Mouse (Mus musculus) embryo, embryonic 11 days (tissue): ENCODE results near the gene Atxn2l.
A peak's percentile ranks its signal among the peaks of the same experiment; 100 is the strongest.

Experiments
- DNase-seq: peaks from one replicate; pipeline ENCODE4 v3.0.0-alpha.2; 2015

Gene Atxn2l

GRCm38 (mm10) chr7:126503273-126503878 lies at the start of gene Atxn2l:
Gene Atxn2l (minus strand): TSS chr7:126503437.
- peak; percentile 100 for DNase-seq

- no peak for DNase-seq
Observed at GRCm38 (mm10) chr7:126545631-126546030, 42.4 kb upstream of the Atxn2l start.

GRCm38 (mm10) chr7:126541661-126542060 lies 38.4 kb upstream of the Atxn2l start:
- DNase-seq: no peak

DNA sequence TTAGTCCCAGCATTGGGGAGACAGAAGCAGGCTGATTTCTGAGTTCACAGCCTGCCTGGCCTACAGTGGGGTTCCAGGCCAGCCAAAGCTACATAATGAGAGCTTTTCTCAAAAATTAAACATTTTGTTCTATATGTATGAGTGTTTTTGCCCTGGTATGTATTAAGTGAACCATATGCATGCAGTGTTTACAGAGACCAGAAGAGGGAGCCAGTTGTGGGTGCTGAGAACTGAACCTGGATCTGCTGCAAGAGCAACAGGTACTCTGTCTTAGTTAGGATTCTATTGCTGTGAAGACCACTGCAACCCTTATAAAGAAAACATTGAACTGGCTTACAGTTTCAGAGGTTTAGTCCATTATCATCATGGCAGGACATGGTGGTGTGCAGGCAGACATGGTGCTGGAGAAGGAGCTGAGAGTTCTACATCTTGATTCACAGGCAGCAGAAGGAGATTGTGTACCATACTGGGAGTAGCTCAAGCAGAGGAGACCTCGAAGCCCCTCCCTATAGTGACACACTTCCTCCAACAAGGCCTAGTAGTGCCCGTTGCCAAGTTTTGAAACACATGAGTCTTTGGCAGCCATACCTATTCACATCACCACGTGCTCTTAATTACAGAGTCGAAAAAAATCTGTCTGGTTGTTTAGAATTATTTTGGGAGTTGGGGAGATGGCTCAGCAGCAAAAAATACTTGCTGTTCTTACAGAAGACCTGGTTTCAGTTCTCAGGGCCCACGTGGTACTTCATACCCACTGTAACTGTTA lies 34.8 kb upstream of the Atxn2l start:
- peak; percentile 47 for DNase-seq

DNA sequence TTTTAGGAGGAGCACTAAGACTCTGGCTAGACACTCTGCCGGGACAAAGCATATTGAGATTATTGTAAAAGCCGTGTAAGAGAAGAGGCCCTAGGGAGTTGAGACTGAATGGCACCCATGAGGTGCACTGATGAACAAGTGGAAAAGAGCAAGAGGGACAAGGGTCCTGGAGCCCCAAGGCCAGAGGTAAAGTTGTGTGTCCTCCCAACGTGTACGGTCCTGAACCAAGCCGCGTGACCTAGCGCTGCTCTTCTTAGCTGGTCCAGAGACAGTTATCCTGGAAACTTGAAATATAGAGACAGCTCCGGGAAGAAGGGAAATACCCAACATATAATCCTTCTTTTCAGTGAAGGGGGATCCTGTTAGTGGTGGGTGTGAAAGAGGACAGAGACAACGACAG lies 33.2 kb upstream of the Atxn2l start:
- DNase-seq: peak; percentile 5

DNA sequence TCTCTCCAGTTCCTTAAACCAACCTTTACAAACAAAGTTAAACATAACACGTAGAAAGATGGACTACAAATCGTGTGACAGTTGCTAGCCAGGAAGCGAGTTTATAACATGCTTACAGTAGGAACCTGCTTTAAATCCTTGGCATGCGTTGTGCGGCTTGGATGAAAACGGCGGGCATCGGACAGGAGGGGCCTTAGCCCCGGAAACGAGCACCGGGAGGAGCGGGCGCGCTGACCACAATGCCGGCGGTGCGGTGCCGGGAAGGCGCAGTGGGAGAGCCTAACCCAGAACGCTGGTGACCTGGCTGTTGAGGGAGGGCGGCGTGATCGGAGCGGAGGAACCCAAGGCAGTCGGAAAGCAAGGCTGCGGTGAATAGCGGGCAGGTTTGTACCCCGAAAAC lies 32.5 kb upstream of the Atxn2l start:
- peak; percentile 60 for DNase-seq

DNA sequence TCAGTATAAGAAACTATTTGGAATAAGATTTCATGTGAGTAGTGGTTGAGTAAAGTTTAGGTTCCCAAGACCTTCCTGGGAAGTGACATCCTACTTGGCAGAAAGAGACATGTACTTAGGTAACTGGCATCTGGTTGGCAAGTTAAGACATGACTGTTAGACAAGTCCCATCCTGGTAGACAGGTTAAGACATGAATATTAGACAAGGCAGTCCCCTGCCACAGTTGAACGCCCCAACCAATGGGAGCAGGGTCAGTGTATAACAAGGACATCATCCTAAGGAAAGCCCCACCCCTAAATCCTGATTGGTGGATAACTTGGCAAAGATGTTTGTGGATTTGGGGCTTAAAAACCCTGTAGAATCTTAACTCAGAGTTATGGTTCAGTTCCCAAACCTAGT lies 30.2 kb upstream of the Atxn2l start:
- DNase-seq: no peak

DNA sequence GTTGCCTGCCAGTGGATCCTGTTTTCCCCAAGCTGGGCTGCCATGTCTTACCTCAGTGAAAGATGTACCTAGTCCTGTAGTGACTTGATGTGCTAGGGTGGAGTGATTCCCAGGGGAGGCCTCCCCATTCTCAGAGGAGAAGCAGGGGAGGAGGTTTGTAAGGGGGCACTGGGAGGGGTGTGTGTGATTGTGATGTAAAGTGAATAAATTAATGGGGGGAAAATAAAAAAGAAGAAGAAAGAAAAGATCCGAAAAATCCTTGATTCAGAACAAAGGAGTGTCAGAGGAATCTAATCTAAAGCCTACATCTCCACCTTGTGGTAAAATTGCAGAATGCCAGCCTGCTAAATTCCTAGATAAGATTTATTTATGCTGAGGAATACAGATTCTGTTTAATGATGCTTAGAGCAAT lies 24.9 kb upstream of the Atxn2l start:
- peak; percentile 77 for DNase-seq

DNA sequence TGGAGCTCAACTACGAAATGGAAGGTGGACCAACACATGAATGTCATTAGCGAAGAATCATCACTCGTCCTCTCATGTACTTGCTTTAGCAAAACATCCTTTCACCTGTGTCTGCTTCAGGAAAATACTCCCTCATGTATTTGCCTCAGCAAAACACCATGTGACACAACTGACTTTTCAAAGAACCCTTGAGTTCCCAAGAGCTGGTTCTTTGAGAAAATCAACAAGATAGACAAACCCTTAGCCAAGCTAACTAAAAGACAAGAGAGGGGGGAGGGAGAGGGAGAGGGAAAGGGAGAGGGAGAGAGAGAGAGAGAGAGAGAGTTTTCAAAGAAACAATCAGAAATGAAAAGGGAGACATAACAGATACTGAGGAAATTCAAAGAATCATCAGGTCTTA lies 20.1 kb upstream of the Atxn2l start:
- DNase-seq: no peak

DNA sequence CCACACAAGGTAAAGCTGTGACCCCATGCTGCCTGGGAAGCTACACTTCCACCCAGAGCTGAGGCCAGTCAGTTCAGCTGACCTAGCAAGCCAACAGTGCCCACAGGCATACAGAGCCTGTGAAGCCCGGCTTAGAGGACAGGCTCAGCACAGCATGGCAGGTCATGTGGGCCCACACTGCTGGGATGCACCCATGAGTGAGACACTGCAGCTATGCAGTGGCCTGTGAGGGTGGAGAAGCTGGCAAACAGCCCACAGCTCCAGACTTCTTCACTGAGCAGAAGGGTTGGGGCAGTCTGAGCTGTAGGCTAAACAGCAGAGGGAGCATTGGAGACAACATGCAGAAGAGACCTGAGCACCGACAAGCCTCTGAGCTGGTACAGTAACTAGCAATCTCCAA lies 16.3 kb upstream of the Atxn2l start:
- no peak for DNase-seq

DNA sequence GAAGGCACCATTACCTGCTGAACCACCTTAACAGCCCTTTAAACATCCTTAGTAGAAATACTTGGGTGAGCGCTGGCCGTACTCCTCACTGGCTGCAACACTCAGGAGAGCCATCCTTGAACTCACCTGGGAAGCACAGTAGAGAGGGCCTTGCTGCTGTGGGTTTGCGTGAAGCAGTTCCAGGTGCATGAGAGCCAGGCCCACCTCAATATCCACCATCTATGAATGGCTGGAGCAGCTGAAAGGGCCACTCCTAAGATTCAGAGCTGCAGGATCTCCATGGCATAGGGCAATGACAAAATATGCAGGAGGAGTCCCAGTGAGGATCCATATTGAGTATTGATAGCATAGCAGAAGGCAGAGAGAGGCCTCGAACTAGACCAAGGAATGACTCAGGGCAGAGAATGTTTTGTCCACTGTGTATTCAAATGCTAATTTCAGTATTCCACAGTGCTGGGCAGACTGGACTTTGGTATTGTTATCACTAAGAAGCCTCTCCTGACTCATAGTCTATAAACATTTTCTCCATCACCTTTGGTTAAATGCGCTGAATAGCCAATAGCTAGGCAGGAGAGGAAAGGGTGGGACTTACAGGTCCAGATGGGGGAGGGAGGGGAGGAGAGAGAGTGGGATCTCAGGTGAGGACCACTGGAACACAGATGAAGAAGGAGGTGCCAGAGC lies 15.2 kb upstream of the Atxn2l start:
- DNase-seq: no peak

DNA sequence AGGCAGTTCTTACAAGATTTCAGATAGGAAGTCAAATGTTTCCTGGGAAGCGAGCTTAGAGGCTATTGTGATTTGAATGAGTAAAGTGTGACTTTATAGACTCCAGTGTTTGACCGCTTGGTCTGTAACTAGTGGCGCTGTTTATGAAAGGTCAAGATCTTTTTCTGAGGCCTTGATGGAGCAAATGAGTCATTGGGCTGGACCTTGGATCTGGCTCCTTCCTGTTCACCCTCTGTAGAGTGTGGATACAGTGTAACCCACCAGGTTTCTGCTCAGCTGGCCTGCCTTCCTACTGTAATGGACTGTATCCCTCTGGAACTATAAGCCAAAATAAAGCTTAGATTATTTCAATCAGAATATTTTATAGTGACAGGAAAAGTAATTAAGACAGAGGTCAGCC lies 8.1 kb upstream of the Atxn2l start:
- DNase-seq: no peak

DNA sequence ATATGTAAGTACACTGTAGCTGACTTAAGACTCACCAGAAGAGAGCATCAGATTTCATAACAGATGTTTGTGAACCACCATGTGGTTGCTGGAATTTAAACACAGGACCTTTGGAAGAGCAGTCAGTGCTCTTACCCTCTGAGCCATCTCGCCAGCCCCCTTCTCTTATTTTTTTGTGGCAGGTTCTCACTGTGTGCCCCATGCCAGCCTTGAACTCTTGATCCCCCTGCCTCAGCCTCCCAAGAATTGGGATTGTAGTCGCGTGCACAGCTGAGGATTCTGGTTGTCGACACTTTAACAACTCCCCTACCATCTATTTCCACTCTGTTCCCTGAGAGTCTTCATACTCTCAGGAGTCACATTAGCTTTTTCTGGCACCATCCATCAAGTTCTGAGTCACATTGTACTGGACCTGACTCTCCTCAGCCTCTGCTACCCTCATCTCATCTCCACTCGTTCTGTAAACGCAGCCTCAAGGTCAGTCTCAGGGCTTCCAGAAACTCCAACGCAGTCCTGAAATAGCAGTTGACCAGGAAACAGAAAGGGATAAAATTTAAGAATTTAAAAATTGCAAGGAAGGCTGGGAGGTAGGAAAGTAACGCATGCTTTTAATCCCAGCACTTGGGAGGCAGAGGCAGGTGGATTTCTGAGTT lies 4.0 kb upstream of the Atxn2l start:
- DNase-seq: no peak

DNA sequence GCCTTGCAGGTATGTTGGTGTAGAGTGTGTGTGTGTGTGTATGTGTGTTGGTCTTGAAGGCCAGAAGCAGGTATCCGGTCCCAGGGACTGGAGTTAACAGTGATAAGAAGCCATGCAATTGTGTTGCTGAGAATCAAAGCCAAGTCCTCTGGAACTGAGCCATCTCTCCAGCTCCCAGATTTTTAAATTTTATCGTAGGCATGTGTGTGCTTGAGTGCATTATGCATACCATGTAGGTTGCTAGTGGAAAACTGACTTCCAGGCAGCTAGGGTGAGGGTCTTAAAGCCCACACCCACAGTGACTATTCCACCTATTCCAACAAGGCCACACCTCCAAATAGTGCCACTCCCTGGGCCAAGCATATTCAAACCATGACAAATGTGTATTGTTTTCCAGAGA lies 1.7 kb upstream of the Atxn2l start:
- DNase-seq: no peak

DNA sequence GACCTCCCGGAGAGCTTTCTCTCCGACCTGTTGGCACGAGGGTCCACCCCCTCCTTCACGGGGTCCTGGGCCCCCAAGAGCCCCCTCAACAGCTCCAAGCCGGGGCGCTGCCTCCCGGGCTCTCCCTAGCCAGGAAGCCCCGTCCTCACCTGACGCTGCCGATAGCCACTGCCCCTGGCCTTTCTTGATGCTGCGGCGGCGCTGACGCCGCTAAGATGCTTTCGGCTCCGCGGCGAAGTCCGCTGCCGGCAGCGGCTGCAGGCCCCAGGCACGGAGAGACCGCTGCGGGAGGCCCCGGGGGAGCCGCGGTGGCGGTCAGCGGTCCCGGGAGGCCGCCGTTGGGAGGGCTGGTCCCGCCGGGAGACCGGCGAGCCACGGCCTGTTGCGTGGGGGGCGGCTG lies 486 bp downstream of the Atxn2l start:
- no peak for DNase-seq

GRCm38 (mm10) chr7:126502023-126502741 lies 1.1 kb downstream of the Atxn2l start:
- DNase-seq: peak; percentile 97

GRCm38 (mm10) chr7:126501684-126502022 lies 1.6 kb downstream of the Atxn2l start:
- no peak for DNase-seq

DNA sequence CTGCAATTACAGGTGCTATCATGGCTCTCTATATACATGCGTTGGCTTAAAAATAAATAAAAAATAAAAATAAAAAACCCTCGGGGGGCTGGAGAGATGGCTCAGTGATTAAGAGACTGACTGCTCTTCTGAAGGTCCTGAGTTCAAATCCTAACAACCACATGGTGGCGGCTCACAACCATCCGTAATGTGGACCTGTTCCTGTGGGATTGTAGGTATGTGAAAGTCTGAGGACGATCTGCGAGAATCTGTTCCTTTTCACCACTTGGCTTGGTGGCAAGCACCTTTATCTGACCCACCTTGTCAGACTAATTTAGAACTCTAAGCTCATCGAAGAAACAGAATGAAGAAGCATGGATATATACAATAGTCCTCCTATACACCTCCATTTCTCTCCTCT lies 3.8 kb downstream of the Atxn2l start:
- no peak for DNase-seq

- no peak for DNase-seq
Observed at GRCm38 (mm10) chr7:126497966-126498365, 5.3 kb downstream of the Atxn2l start.

- DNase-seq: no peak
Observed at GRCm38 (mm10) chr7:126496475-126496874, 6.8 kb downstream of the Atxn2l start.

DNA sequence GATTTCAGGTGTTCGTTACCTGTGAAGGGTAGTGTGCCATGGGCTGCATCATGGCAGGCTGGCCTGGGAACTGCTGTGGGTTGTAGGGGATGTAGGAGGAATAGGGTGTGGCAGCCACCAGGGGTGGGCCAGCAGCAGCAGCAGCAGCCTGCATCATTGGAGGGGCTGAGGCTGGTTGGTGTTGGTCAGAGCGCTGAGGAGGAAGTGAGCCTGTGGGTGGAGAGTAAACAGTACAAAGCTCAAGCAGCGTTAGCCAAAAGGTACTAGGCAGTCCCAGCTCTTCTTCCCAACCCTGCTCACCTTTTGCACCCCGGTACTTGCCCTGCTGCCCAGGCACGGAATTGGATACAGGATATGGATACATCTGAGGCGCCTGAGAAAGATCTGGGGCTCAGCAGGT lies 9.1 kb downstream of the Atxn2l start:
- no peak for DNase-seq

- no peak for DNase-seq
Observed at GRCm38 (mm10) chr7:126491973-126492372, 11.3 kb downstream of the Atxn2l start.

DNA sequence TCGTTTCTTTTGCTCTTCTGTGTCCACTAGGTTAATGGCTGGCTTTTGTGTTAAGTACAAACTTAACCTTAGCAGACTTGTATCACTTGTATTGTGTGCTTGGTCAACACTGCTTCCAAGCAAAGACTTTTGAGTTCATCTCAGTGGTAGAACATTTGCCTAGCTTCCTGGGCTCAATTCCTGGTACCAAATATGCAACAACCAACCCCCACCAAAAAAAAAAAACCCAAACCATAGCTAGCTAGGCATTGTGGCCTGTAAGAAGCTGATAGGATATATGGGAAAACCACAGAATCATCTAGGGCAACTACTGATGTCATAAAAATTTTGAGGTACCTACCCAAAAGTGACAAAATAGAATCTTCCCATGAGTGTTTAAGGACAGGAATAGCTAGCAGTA lies 12.2 kb downstream of the Atxn2l start:
- DNase-seq: no peak
